Mouse (Mus musculus) ES-E14 (cell line): Measurements from ENCODE around the gene Arpc5l.

ENCODE experiments used
- CHD2 ChIP-seq: IDR thresholded peaks from 2 replicates; pipeline ENCODE4 v1.6.1; 2014; ENCODE audit warnings: mild to moderate bottlenecking, low read depth, low read length, inconsistent platforms
- HCFC1 ChIP-seq: IDR thresholded peaks from 2 replicates; pipeline ENCODE4 v1.6.1; 2012; ENCODE audit warnings: low read length, inconsistent platforms, borderline replicate concordance; ENCODE audit not compliant: insufficient read depth
- ZC3H11A ChIP-seq: IDR thresholded peaks from 2 replicates; pipeline ENCODE4 v1.6.1; 2012; ENCODE audit warnings: low read depth, mild to moderate bottlenecking, inconsistent platforms, low read length, borderline replicate concordance
- ZNF384 ChIP-seq: IDR thresholded peaks from 2 replicates; pipeline ENCODE4 v1.6.1; 2012; ENCODE audit warnings: low read depth, low read length, inconsistent platforms

DNA sequence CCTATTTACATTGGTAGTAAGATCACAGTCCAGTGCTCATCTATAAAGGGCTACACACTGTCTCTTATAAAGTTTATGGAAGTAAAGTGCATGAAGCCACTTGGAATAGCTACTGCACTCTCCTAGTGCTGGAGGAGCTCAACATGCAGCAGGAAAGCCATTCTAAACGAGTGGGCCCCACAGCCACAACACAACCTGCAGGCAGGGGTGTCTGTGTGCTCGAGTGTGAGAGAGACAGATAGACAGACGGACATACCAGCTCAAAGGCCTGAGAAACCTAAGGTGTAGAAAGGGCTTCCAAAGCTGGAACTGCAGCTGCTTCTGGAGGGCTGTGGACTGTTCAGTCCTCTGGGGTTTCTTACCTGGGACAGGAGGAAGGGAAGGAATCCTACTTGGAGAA lies 11.4 kb downstream of the Arpc5l start:
- TF ChIP-seq ZNF384 (no peak), CHD2 (no peak), ZC3H11A (no peak), HCFC1 (no peak)
